Mouse (Mus musculus): Measurements from ENCODE around the gene Scd2. TPM values are rescaled to one million over a fixed set of nuclear protein-coding genes. Genes with fewer than 3 reads are reported as not detected.
A peak's percentile ranks its signal among the peaks of the same experiment; 100 is the strongest.

Gene Scd2
- polyA plus RNA-seq, 1 experiment from 2014 or later = 224 TPM

DNA sequence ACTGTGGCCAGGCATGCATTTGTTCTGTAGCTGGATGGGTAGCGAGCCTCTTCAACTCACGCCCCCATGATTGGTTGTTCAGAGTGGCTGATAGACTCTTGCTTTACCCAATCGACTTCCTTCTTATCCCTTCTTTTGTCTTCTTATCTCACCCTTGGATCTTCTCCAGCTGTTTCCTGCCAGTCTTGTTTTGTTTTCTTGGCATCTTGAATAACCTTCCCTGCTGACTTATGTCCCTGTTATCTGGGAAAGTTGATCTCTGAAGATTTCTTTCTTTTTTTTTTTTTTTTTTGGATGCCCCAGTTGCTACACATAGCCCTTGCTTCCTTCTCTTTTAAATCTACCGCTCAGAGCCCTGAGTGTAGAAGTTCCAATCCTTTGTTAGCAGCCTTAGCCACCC lies 34.0 kb upstream of the Scd2 start:
- H3K27me3 ChIP-seq = no peaks in the 10 kb centered on the region
- 66% methylated on average over 4 of the region's 4 CpGs for WGBS
- H3K36me3 ChIP-seq = no peaks in the 10 kb centered on the region
- H3K4me2 ChIP-seq = no peak overlapping the region
- no peak overlapping the region for H3K9ac ChIP-seq
- no peak overlapping the region for H3K4me3 ChIP-seq
- no peak overlapping the region for H3K27ac ChIP-seq
- no peaks in the 10 kb centered on the region for H3K4me1 ChIP-seq
- no peaks in the 10 kb centered on the region for H3K9me3 ChIP-seq
- ATAC-seq (ENCODE audit: borderline replicate concordance, extremely low read depth, low FRiP score, low TSS enrichment) = no peak

DNA sequence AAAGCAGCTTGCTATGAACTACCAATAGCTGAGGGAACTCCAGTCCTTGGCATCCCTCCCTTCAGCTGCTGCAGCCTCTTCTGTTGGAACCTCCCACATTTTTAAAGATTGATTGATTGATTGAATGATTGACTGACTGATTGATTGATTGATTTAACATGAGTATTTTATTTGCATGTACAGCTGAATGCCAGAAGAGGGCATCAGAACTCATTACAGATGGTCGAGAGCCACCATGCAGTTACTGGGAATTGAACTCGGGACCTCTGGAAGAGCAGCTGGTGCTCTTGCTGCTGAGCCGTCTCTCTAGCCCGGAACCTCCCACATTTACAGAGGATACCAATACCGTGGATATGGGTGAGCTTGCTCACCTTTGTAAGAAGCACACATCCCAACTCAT lies 33.0 kb upstream of the Scd2 start:
- no peaks in the 10 kb centered on the region for H3K36me3 ChIP-seq
- no peak overlapping the region for H3K9ac ChIP-seq
- H3K4me3 ChIP-seq = no peak overlapping the region
- no peak overlapping the region for H3K27ac ChIP-seq
- 76% methylated on average over 5 of the region's 5 CpGs for WGBS
- no peaks in the 10 kb centered on the region for H3K27me3 ChIP-seq
- H3K4me2 ChIP-seq = no peak overlapping the region
- H3K4me1 ChIP-seq = no peaks in the 10 kb centered on the region
- ATAC-seq (ENCODE audit: borderline replicate concordance, extremely low read depth, low FRiP score, low TSS enrichment) = no peak
- no peaks in the 10 kb centered on the region for H3K9me3 ChIP-seq

DNA sequence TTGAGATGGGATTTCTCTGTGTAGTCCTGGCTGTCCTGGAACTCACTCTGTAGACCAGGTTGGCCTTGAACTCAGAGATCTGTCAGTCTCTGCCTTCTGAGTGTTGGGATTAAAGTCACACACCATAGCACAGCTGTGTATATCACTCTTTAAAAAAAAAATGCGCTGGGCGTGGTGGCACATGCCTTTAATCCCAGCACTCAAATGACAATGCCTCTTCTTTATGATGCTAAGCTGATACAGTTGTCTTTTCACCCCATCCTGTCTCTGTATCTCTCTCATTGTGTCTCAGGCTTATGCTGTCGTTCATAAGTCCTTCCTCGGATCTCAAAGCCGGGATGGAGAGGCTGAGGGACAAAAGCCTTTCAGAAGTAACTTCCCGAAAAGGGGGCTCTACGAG lies 31.7 kb upstream of the Scd2 start:
- no peak overlapping the region for H3K9ac ChIP-seq
- no peak overlapping the region for H3K4me3 ChIP-seq
- no peaks in the 10 kb centered on the region for H3K9me3 ChIP-seq
- ATAC-seq (ENCODE audit: borderline replicate concordance, extremely low read depth, low FRiP score, low TSS enrichment) = no peak
- H3K4me2 ChIP-seq = no peak overlapping the region
- H3K36me3 ChIP-seq = no peaks in the 10 kb centered on the region
- no peak overlapping the region for H3K27ac ChIP-seq
- H3K27me3 ChIP-seq = no peaks in the 10 kb centered on the region
- 79% methylated on average over 7 of the region's 7 CpGs for WGBS
- H3K4me1 ChIP-seq = peaks cover 8% of the 10 kb centered on the region; the same call in 1 of the 2 replicates

DNA sequence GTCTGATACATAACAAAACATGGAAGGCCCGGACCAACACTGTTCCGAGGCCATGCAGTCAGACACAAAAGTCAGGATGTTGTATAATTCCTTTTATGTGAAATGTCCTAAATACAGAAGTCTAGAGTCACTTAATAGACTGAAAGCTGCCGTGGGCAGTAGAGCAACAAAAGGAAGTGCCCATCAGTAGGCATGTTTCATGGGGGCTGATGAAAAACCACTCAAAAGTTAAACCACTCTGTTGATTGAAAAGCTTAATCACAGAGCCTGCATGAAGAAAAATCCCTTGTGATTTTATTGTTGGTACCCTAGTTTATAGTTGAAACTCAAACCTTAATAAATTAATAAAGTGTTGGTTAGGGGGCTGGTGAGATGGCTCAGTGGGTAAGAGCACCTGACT lies 29.9 kb upstream of the Scd2 start:
- Histone ChIP-seq H3K4me2 (no peak overlapping the region), H3K4me1 (peaks cover 16% of the 10 kb centered on the region), H3K36me3 (no peaks in the 10 kb centered on the region), H3K27me3 (no peaks in the 10 kb centered on the region), H3K4me3 (no peak overlapping the region), H3K27ac (no peak overlapping the region), H3K9ac (no peak overlapping the region), H3K9me3 (no peaks in the 10 kb centered on the region)
- no peak for ATAC-seq (ENCODE audit: borderline replicate concordance, extremely low read depth, low FRiP score, low TSS enrichment)
- WGBS = 74% methylated on average over 3 of the region's 3 CpGs

DNA sequence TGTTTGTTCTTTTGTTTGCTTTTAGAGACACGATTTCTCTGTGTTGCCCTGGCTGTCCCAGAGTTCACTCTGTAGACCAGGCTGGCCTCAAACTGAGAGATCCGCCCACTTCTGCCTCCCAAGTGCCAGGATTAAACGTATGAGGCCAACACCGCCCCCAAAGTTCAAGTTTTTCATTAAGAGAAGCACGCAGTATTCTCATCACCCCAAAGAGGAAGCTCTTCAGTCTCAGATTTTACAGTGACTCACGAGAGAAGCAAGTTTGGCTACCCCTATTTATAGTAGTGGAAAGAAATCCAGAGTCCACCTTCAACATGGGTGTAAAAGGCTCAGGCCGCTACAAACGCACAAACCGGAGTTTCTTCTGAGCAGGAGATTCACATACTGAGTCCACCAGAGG lies 29.2 kb upstream of the Scd2 start:
- H3K9ac ChIP-seq = no peak overlapping the region
- no peak overlapping the region for H3K4me2 ChIP-seq
- H3K27ac ChIP-seq = no peak overlapping the region
- H3K9me3 ChIP-seq = no peaks in the 10 kb centered on the region
- no peak for ATAC-seq (ENCODE audit: borderline replicate concordance, extremely low read depth, low FRiP score, low TSS enrichment)
- H3K4me1 ChIP-seq = peaks cover 16% of the 10 kb centered on the region
- WGBS = 67% methylated on average over 9 of the region's 9 CpGs
- H3K36me3 ChIP-seq = no peaks in the 10 kb centered on the region
- no peaks in the 10 kb centered on the region for H3K27me3 ChIP-seq
- no peak overlapping the region for H3K4me3 ChIP-seq

DNA sequence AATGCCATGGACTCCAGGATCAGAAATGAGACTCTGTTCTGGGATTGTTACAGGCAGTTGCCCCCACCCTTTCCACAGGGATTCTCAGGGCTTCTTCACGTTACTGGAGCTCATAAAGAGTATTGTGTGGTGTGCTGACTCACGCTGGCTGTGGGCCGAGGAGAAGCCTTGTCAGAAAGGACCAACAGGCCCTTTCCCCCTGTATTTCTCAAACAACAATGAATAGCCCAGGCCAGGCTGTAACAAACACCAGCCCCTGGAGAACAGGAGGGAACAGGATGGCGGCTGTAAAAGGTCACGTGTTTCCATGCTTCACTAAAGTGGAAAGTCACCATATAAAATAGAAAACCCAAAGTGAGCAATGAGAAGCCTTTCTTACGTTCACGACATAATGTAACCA lies 28.2 kb upstream of the Scd2 start:
- Histone ChIP-seq H3K9me3 (no peaks in the 10 kb centered on the region), H3K4me1 (peaks cover 16% of the 10 kb centered on the region), H3K27ac (no peak overlapping the region), H3K27me3 (no peaks in the 10 kb centered on the region), H3K9ac (no peak overlapping the region), H3K4me3 (no peak overlapping the region), H3K4me2 (no peak overlapping the region), H3K36me3 (no peaks in the 10 kb centered on the region)
- 72% methylated on average over 7 of the region's 7 CpGs for WGBS
- ATAC-seq (ENCODE audit: borderline replicate concordance, extremely low read depth, low FRiP score, low TSS enrichment) = no peak

DNA sequence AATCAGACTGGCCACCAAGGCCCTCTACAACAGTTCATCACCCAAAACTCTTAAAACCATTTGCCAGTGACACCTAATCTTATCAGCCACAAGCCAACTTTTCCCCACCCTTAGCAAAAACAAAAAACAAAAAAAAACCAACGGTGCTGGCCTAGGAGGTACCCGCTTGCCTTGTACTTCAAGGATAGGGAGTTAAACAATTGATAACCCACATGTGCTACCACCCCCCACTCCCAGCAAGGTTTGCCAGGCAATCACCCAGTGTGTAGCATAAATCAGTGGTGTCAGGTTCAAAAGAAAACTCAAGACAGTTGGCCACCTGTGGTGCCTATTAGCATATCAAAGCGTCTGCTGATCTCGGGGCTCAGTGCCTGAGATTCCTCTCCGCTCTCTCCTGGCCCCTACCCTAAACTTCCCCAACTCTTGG lies 27.6 kb upstream of the Scd2 start:
- H3K9me3 ChIP-seq = no peaks in the 10 kb centered on the region
- no peaks in the 10 kb centered on the region for H3K27me3 ChIP-seq
- H3K4me3 ChIP-seq = no peak overlapping the region
- H3K9ac ChIP-seq = no peak overlapping the region
- ATAC-seq (ENCODE audit: borderline replicate concordance, extremely low read depth, low FRiP score, low TSS enrichment) = no peak
- no peaks in the 10 kb centered on the region for H3K36me3 ChIP-seq
- H3K4me2 ChIP-seq = peak overlapping the region; percentile 88; the same call in 1 of the 2 replicates
- H3K27ac ChIP-seq = peak overlapping the region; percentile 98; the same call in 1 of the 2 replicates
- 51% methylated on average over 5 of the region's 5 CpGs for WGBS
- H3K4me1 ChIP-seq = peaks cover 16% of the 10 kb centered on the region

DNA sequence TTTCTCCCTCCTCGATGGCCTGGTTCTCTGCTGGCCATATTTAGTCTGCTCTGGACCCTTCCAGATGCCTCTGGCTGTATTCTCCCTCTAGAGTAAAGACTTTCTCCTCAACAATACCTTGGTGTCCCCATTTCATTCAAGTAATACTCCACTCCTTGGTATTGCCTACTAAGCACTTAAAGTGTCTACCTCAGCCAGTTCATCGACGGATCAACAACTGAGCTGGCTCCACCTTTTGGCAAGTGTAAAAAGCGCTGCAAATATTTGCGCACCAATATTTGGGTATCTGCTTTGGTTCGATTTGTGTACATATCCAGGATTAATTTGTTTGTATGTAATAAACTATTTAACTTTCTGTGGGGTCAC lies 27.0 kb upstream of the Scd2 start:
- Histone ChIP-seq H3K36me3 (no peaks in the 10 kb centered on the region), H3K9ac (no peak overlapping the region), H3K4me3 (peak overlapping the region; percentile 57), H3K27me3 (no peaks in the 10 kb centered on the region), H3K4me2 (peak overlapping the region; percentile 88), H3K4me1 (peaks cover 16% of the 10 kb centered on the region), H3K27ac (peak overlapping the region; percentile 98), H3K9me3 (no peaks in the 10 kb centered on the region)
- 6% methylated on average over 6 of the region's 6 CpGs for WGBS
- ATAC-seq (ENCODE audit: borderline replicate concordance, extremely low read depth, low FRiP score, low TSS enrichment) = no peak

DNA sequence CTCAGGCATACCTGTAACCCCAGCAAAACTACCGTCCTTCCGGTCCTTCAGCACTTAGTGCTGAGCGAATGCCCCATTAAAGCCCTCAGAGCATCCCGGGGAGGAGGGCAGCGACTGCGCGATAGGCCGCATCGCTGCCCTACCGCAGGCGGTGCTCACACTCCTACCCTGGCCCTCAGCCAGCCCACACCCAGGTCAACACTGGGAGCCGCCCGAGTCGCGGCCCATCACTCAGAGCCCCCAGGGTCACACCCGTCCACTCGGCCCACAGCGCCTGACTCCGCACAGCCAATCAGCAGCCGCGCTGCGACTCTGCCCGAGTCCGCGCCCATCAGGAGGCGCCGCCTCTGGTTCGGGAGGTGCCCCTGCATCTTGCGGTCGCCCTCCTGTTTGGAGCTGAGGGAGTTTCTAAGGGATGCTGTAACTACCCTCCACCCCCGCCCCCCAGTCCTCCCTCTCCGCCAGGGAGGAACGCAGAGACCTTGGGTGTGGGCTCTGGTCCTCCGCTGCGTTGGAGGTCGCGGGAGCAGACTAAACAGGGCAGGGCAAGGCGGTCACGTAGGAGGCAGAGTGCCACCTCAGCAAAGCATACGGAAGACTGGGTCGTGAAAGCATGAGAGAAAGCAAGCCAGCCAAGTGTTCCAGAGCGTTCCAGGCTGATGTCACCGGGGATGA lies 26.5 kb upstream of the Scd2 start:
- peak overlapping the region; percentile 88 for H3K4me2 ChIP-seq
- no peaks in the 10 kb centered on the region for H3K36me3 ChIP-seq
- H3K9ac ChIP-seq = peak overlapping the region; percentile 64
- H3K27ac ChIP-seq = peak overlapping the region; percentile 98
- peak; percentile 99 for ATAC-seq (ENCODE audit: borderline replicate concordance, extremely low read depth, low FRiP score, low TSS enrichment)
- H3K4me1 ChIP-seq = peaks cover 16% of the 10 kb centered on the region
- WGBS = under 1% methylated on average over 43 of the region's 43 CpGs
- no peaks in the 10 kb centered on the region for H3K9me3 ChIP-seq
- peak overlapping the region; percentile 57 for H3K4me3 ChIP-seq
- no peaks in the 10 kb centered on the region for H3K27me3 ChIP-seq

DNA sequence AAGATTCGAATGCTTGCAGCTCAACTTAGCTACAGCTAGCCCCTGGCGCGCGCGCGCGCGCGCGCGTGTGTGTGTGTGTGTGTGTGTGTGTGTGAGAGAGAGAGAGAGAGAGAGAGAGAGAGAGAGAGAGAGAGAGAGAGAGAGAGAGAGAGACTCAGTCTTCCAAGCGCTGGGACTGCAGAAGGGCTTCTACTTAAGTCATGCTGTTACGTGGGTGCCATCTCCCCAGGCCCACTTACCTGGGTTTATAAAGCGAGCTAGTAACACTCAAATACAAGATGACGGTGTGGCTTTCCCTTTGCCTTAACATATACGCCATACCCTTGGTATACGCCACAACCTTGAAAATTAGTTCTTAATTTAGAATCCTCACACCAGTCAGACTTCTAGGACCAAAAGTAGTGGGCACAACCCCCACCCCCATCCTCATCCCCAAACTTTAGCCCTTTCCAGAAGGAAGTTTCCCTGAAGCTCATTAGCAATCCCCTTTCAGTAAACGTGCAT lies 25.9 kb upstream of the Scd2 start:
- ATAC-seq (ENCODE audit: borderline replicate concordance, extremely low read depth, low FRiP score, low TSS enrichment) = no peak
- no peaks in the 10 kb centered on the region for H3K27me3 ChIP-seq
- no peaks in the 10 kb centered on the region for H3K36me3 ChIP-seq
- H3K9me3 ChIP-seq = no peaks in the 10 kb centered on the region
- peaks cover 16% of the 10 kb centered on the region for H3K4me1 ChIP-seq
- peak overlapping the region; percentile 88 for H3K4me2 ChIP-seq
- peak overlapping the region; percentile 57 for H3K4me3 ChIP-seq
- H3K9ac ChIP-seq = peak overlapping the region; percentile 64
- WGBS = 8% methylated on average over 18 of the region's 18 CpGs
- H3K27ac ChIP-seq = peak overlapping the region; percentile 98

DNA sequence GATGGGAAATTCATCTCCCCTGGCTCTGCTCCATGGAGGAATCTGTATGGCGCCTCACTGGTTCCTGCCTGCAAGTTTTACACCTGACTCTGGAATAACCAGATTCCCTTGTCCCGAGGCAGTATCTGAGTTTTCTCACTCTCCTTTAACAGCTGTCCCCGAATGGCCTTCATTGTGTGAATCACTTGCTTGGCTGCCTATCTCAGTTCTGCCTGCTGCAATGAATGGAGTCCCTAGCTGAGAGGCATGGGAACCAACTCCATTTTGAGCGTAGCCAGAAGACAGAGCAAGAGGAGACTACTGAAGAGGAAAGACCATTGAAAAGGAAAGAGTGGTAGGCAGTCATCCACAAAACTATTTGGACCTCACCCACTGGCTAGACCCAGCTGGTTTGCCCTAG lies 19.8 kb upstream of the Scd2 start:
- H3K36me3 ChIP-seq = no peaks in the 10 kb centered on the region
- H3K4me3 ChIP-seq = no peak overlapping the region
- peaks cover 9% of the 10 kb centered on the region; the same call in 1 of the 2 replicates for H3K4me1 ChIP-seq
- 80% methylated on average over 4 of the region's 4 CpGs for WGBS
- ATAC-seq (ENCODE audit: borderline replicate concordance, extremely low read depth, low FRiP score, low TSS enrichment) = no peak
- H3K4me2 ChIP-seq = no peak overlapping the region
- H3K27ac ChIP-seq = no peak overlapping the region
- H3K9ac ChIP-seq = no peak overlapping the region
- H3K9me3 ChIP-seq = no peaks in the 10 kb centered on the region
- no peaks in the 10 kb centered on the region for H3K27me3 ChIP-seq

DNA sequence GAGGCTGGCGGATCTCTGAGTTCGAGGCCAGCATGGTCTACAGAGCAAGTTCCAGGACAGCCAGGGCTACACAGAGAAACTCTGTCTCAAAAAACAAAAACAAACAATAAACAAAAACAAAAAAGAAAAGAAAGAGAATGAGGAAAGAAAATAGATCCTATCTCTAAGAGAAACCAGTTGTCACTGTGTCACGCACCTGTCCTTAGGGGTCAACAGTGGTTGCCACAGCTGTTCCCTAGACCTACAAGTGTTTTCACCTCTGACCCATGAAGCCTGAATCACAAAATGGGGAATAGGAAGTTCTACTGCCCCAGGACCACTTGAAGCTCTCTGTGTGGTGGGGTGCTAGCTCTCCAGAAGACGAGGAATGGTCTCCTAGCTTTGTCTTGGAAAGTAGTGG lies 19.0 kb upstream of the Scd2 start:
- WGBS = 90% methylated on average over 4 of the region's 4 CpGs
- no peaks in the 10 kb centered on the region for H3K9me3 ChIP-seq
- ATAC-seq (ENCODE audit: borderline replicate concordance, extremely low read depth, low FRiP score, low TSS enrichment) = no peak
- no peak overlapping the region for H3K4me2 ChIP-seq
- H3K4me1 ChIP-seq = peaks cover 9% of the 10 kb centered on the region; the same call in 1 of the 2 replicates
- no peak overlapping the region for H3K4me3 ChIP-seq
- H3K27me3 ChIP-seq = no peaks in the 10 kb centered on the region
- no peaks in the 10 kb centered on the region for H3K36me3 ChIP-seq
- no peak overlapping the region for H3K27ac ChIP-seq
- H3K9ac ChIP-seq = no peak overlapping the region

Data from lung, embryonic 15.5 days (tissue).